Mouse (Mus musculus) liver, adult 2 months (tissue): ENCODE measurements around the gene Rad51b. TPM values are rescaled to one million over a fixed set of nuclear protein-coding genes. Genes with fewer than 3 reads are reported as not detected.

Source experiments
- DNase-seq: peaks from one replicate; pipeline ENCODE4 v3.0.0-alpha.2; 2011; ENCODE audit warnings: low read depth, low spot score; ENCODE audit errors: extremely low read depth
- H3K27ac ChIP-seq: fragments of 200-500 bp; replicated peaks from 2 replicates; pipeline ENCODE4 v1.5.1; 2012; ENCODE audit warnings: low read depth, mild to moderate bottlenecking, control low read depth, inconsistent platforms, low read length; ENCODE audit not compliant: insufficient read depth
- H3K27me3 ChIP-seq: fragments of 200-500 bp; 2 replicates; pipeline ENCODE4 v1.6.1; 2012; ENCODE audit warnings: mild to moderate bottlenecking, moderate library complexity, low read length, inconsistent platforms; ENCODE audit not compliant: control insufficient read depth, insufficient read depth
- H3K36me3 ChIP-seq: fragments of 200-500 bp; 2 replicates; pipeline ENCODE4 v1.6.1; 2012; ENCODE audit warnings: low read length, inconsistent platforms; ENCODE audit not compliant: control insufficient read depth, insufficient read depth
- H3K4me1 ChIP-seq: fragments of 200-500 bp; 2 replicates; pipeline ENCODE4 v1.6.1; 2011; ENCODE audit warnings: low read length; ENCODE audit not compliant: control insufficient read depth, insufficient read depth
- H3K4me3 ChIP-seq: fragments of 200-500 bp; 2 replicates; pipeline ENCODE4 v1.5.1; 2011; ENCODE audit warnings: low read depth, mild to moderate bottlenecking, control low read depth, low read length, moderate library complexity; ENCODE audit not compliant: insufficient read depth
- H3K79me2 ChIP-seq: fragments of 200-500 bp; 2 replicates; pipeline ENCODE4 v1.6.1; 2012; ENCODE audit warnings: inconsistent platforms, mild to moderate bottlenecking, low read length, moderate library complexity; ENCODE audit not compliant: control insufficient read depth, insufficient read depth
- H3K9ac ChIP-seq: fragments of 200-500 bp; 2 replicates; pipeline ENCODE4 v1.6.1; 2012; ENCODE audit warnings: low read depth, mild to moderate bottlenecking, control low read depth, inconsistent platforms, low read length
- CTCF ChIP-seq: fragments of 200-500 bp; IDR thresholded peaks from 2 replicates; pipeline ENCODE4 v1.5.1; 2011; ENCODE audit warnings: low read depth, low read length, control low read depth
- POLR2A ChIP-seq: fragments of 200-500 bp; IDR thresholded peaks from 2 replicates; pipeline ENCODE4 v1.6.1; 2011; ENCODE audit warnings: low read length, control low read depth; ENCODE audit not compliant: insufficient read depth; ENCODE audit errors: extremely low read depth
- WGBS: fragments of 180-500 bp; shearing (Covaris S2); methylation state at CpG from one replicate; pipeline ENCODE4 v1.1.7; 2018; 5-methylcytosine and 5-hydroxymethylcytosine counted together
- polyA plus RNA-seq: library from polyadenylated mRNA; depleted of rRNA; stranded (reverse); fragments of >200 nt; gene quantifications from 2 replicates; pipeline ENCODE4 v1.2.3, GENCODE M21; 2012
- total RNA-seq: library from RNA; depleted of rRNA; stranded (reverse); fragments of >200 nt; gene quantifications from 2 replicates; pipeline ENCODE4 v1.2.3, GENCODE M21; 2014

The Rad51b gene
- total and polyA plus RNA-seq, 2 experiments: 0.55 to 1.7 TPM

DNA sequence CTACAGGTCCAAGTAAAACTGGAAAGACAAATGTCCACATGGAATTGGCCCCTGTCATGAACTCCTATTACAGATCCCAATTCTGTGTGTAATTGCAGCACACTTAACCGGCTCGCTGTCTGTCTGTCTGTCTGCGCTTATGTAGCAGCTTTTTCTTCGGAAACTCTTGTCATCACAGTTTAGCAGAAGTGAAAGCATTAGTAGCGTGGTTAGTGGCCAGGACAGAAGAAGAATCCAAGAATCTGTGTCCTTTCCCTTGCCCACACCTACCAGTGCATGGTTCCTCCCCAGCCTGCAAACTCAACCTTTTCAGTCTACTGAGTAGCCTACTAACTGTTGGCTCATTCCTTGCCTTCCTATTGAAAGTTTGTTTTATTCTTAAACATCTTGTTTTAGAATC, 345.6 kb downstream of the Rad51b start:
- Histone ChIP-seq H3K4me1 (peaks cover 17% of the 10 kb centered on the region), H3K27ac (peak overlapping the region; percentile 74), H3K36me3 (no peaks in the 10 kb centered on the region), H3K79me2 (no peaks in the 10 kb centered on the region), H3K4me3 (no peak overlapping the region), H3K9ac (0 out of 2 replicates have a peak overlapping the region, but pooled peaks have one; percentile 8), H3K27me3 (no peaks in the 10 kb centered on the region)
- DNase-seq: peak; percentile 56
- 53% methylated on average over 5 of the region's 5 CpGs for WGBS
- no peak for TF ChIP-seq CTCF
- TF ChIP-seq POLR2A: no peak

GRCm38 (mm10) chr12:79645656-79646055, 348.6 kb downstream of the Rad51b start:
- no peaks in the 10 kb centered on the region for H3K27me3 ChIP-seq
- WGBS: 94% methylated on average over 4 of the region's 4 CpGs
- H3K4me3 ChIP-seq: no peak overlapping the region
- no peaks in the 10 kb centered on the region for H3K79me2 ChIP-seq
- TF ChIP-seq CTCF: no peak
- no peak for TF ChIP-seq POLR2A
- H3K27ac ChIP-seq: no peak overlapping the region
- peaks cover 22% of the 10 kb centered on the region for H3K4me1 ChIP-seq
- no peaks in the 10 kb centered on the region for H3K36me3 ChIP-seq
- no peak overlapping the region for H3K9ac ChIP-seq
- no peak for DNase-seq

GRCm38 (mm10) chr12:79646646-79647164, 349.6 kb downstream of the Rad51b start:
- no peak overlapping the region for H3K4me3 ChIP-seq
- no peaks in the 10 kb centered on the region for H3K27me3 ChIP-seq
- peaks cover 13% of the 10 kb centered on the region for H3K4me1 ChIP-seq
- no peak overlapping the region for H3K27ac ChIP-seq
- WGBS: 86% methylated on average over 9 of the region's 9 CpGs
- TF ChIP-seq POLR2A (no peak), CTCF (no peak)
- H3K36me3 ChIP-seq: no peaks in the 10 kb centered on the region
- no peak for DNase-seq
- H3K79me2 ChIP-seq: no peaks in the 10 kb centered on the region
- H3K9ac ChIP-seq: no peak overlapping the region

DNA sequence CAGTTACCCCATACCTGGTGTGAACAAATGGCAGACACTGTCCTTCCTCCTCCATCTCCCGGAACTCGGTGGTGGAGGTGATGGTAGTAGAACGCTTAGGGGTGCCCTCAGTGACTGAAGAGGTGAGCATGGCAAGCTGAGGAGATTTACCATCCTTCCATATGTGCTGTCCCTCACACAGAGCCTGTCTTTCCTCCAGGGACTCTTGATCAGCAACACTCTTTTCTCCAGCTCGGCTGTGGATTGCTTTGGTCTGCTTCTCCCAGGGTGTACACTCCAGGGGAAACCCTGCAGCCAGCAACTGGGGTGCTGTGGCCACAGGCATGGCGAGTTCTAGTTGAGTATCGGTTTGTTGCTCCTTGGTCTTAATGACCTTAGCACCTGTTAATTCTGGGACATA, 350.3 kb downstream of the Rad51b start:
- no peaks in the 10 kb centered on the region for H3K36me3 ChIP-seq
- H3K4me1 ChIP-seq: peaks cover 9% of the 10 kb centered on the region
- no peaks in the 10 kb centered on the region for H3K79me2 ChIP-seq
- no peaks in the 10 kb centered on the region for H3K27me3 ChIP-seq
- TF ChIP-seq CTCF (no peak), POLR2A (no peak)
- H3K9ac ChIP-seq: no peak overlapping the region
- no peak for DNase-seq
- no peak overlapping the region for H3K27ac ChIP-seq
- WGBS: 96% methylated on average over 6 of the region's 6 CpGs
- no peak overlapping the region for H3K4me3 ChIP-seq

GRCm38 (mm10) chr12:79647976-79648375, 350.9 kb downstream of the Rad51b start:
- no peaks in the 10 kb centered on the region for H3K79me2 ChIP-seq
- 86% methylated on average over 5 of the region's 5 CpGs for WGBS

More at GRCm38 (mm10) chr12:79647976-79648375, 350.9 kb downstream of the Rad51b start:
- no peak for TF ChIP-seq POLR2A
- no peak for TF ChIP-seq CTCF
- Histone ChIP-seq H3K4me1 (peaks cover 5% of the 10 kb centered on the region), H3K4me3 (no peak overlapping the region), H3K36me3 (no peaks in the 10 kb centered on the region), H3K9ac (no peak overlapping the region), H3K27me3 (no peaks in the 10 kb centered on the region), H3K27ac (no peak overlapping the region)
- DNase-seq: no peak
